Mouse (Mus musculus) liver, adult 2 months (tissue): ENCODE data around the gene Ehd2. TPM values are rescaled to one million over a fixed set of nuclear protein-coding genes. Genes with fewer than 3 reads are reported as not detected.
"Not testable (repeated sequence)": the region's sequence is repeated elsewhere in the genome, so short reads cannot be mapped to it uniquely, and the experiment has no call there.

ENCODE experiments used
- DNase-seq: peaks from one replicate; pipeline ENCODE4 v3.0.0-alpha.2; 2011; ENCODE audit warnings: low read depth, low spot score; ENCODE audit errors: extremely low read depth
- H3K27ac ChIP-seq: fragments of 200-500 bp; replicated peaks from 2 replicates; pipeline ENCODE4 v1.5.1; 2012; ENCODE audit warnings: low read depth, mild to moderate bottlenecking, control low read depth, inconsistent platforms, low read length; ENCODE audit not compliant: insufficient read depth
- H3K27me3 ChIP-seq: fragments of 200-500 bp; 2 replicates; pipeline ENCODE4 v1.6.1; 2012; ENCODE audit warnings: mild to moderate bottlenecking, moderate library complexity, low read length, inconsistent platforms; ENCODE audit not compliant: control insufficient read depth, insufficient read depth
- H3K36me3 ChIP-seq: fragments of 200-500 bp; 2 replicates; pipeline ENCODE4 v1.6.1; 2012; ENCODE audit warnings: low read length, inconsistent platforms; ENCODE audit not compliant: control insufficient read depth, insufficient read depth
- H3K4me1 ChIP-seq: fragments of 200-500 bp; 2 replicates; pipeline ENCODE4 v1.6.1; 2011; ENCODE audit warnings: low read length; ENCODE audit not compliant: control insufficient read depth, insufficient read depth
- H3K4me3 ChIP-seq: fragments of 200-500 bp; 2 replicates; pipeline ENCODE4 v1.5.1; 2011; ENCODE audit warnings: low read depth, mild to moderate bottlenecking, control low read depth, low read length, moderate library complexity; ENCODE audit not compliant: insufficient read depth
- H3K79me2 ChIP-seq: fragments of 200-500 bp; 2 replicates; pipeline ENCODE4 v1.6.1; 2012; ENCODE audit warnings: inconsistent platforms, mild to moderate bottlenecking, low read length, moderate library complexity; ENCODE audit not compliant: control insufficient read depth, insufficient read depth
- H3K9ac ChIP-seq: fragments of 200-500 bp; 2 replicates; pipeline ENCODE4 v1.6.1; 2012; ENCODE audit warnings: low read depth, mild to moderate bottlenecking, control low read depth, inconsistent platforms, low read length
- CTCF ChIP-seq: fragments of 200-500 bp; IDR thresholded peaks from 2 replicates; pipeline ENCODE4 v1.5.1; 2011; ENCODE audit warnings: low read depth, low read length, control low read depth
- POLR2A ChIP-seq: fragments of 200-500 bp; IDR thresholded peaks from 2 replicates; pipeline ENCODE4 v1.6.1; 2011; ENCODE audit warnings: low read length, control low read depth; ENCODE audit not compliant: insufficient read depth; ENCODE audit errors: extremely low read depth
- whole genome bisulfite sequencing: fragments of 180-500 bp; shearing (Covaris S2); methylation state at CpG from one replicate; pipeline ENCODE4 v1.1.7; 2018; 5-methylcytosine and 5-hydroxymethylcytosine counted together
- polyA plus RNA-seq: library from polyadenylated mRNA; depleted of rRNA; stranded (reverse); fragments of >200 nt; gene quantifications from 2 replicates; pipeline ENCODE4 v1.2.3, GENCODE M21; 2012
- total RNA-seq: library from RNA; depleted of rRNA; stranded (reverse); fragments of >200 nt; gene quantifications from 2 replicates; pipeline ENCODE4 v1.2.3, GENCODE M21; 2014

The Ehd2 gene
- total and polyA plus RNA-seq, 2 experiments: 1.0 to 1.7 TPM

DNA sequence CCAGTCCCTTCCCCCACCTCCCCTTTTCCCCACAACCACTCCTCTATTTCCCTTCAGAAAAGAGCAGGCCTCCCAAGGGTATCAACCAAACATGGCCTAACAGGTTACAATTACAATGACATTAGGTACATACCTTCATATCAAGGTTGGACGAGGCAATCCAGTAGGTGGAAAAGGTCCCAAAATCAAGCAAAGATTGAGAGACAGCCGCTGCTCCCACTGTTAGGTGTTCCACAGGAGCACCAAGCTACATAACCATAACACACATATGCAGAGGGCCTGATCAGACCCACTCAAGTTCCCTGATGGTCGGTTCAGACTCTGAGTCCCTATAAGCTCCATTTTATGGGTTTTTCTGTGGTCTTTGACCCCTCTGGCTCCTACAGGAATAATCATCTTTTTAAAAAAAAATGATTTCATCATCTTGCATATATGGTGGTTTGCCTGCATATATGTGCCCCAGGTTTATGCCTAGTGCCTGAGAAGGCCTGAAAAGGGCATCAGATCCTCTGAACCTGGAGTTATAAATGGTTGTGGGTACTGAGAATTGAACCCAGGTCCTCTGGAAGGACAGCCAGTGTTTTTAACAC lies 51.1 kb downstream of the Ehd2 start:
- Histone ChIP-seq H3K36me3 (no peaks in the 10 kb centered on the region), H3K79me2 (no peaks in the 10 kb centered on the region), H3K4me1 (peaks cover 7% of the 10 kb centered on the region), H3K27ac (no peak overlapping the region), H3K27me3 (no peaks in the 10 kb centered on the region), H3K9ac (no peak overlapping the region), H3K4me3 (no peak overlapping the region)
- TF ChIP-seq CTCF (no peak), POLR2A (no peak)
- 89% methylated on average over 3 of the region's 3 CpGs for WGBS
- no peak for DNase-seq

DNA sequence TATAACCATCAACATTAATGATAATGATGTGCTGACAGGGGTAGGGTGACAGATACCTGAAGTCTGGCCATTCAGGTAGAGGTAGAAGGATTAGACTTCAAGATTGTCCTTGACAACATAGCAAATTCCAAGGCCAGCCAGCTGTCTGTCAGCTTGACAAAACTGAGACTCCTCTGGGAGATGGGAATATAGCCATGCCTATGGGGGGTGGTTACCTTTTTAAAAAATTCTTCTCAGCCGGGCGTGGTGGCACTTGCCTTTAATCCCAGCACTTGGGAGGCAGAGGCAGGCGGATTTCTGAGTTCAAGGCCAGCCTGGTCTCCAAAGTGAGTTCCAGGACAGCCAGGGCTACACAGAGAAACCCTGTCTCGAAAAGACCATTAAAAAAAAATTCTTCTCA lies 51.7 kb downstream of the Ehd2 start:
- not testable (repeated sequence) for H3K9ac ChIP-seq, H3K27ac ChIP-seq, H3K4me3 ChIP-seq, H3K4me1 ChIP-seq, DNase-seq, H3K79me2 ChIP-seq, H3K36me3 ChIP-seq, H3K27me3 ChIP-seq
- WGBS: 90% methylated on average over 4 of the region's 4 CpGs

DNA sequence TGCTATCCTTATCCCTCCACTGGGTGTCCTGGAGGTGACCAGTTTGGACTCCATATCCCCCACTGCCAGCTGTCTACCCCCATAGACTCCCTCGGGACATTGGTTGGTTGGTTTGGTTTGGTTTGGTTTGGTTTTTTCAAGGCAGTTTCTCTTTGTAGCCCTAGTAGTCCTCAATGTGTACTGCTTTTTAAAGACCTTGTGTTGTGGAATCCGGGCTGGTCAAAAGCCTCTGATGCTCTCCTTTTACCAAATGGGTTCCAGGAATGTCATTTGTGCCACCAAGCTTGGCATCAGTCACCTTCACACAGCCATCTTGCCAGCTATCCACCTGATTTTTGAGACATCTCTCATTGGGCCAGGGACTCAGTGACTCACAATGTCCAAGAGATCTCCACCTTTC lies 52.6 kb downstream of the Ehd2 start:
- 96% methylated on average over 2 of the region's 2 CpGs for WGBS
- Histone ChIP-seq H3K27ac (no peak overlapping the region), H3K4me1 (no peaks in the 10 kb centered on the region; the same call in 1 of the 2 replicates), H3K9ac (no peak overlapping the region), H3K79me2 (no peaks in the 10 kb centered on the region), H3K36me3 (no peaks in the 10 kb centered on the region), H3K27me3 (no peaks in the 10 kb centered on the region), H3K4me3 (no peak overlapping the region)
- TF ChIP-seq CTCF: no peak
- no peak for TF ChIP-seq POLR2A
- DNase-seq: no peak

DNA sequence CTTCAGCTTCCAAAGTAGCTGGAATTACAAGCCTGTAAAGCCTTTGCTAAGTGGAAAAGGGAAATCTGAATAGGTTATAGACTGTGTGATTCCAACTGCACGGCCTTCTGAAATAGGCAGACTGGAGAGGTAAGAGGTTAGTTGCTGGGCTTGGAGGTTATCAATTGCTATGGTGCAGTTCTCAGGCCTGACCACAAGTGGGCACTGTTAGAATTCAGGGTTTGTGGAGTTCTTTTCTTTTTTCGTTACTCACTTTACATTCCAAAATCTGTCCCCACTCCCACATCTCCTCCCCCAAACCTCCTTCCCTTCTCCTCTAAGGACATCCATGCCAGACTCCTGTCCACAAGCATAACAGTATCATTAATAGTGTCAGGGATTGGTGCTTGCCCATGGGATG lies 53.1 kb downstream of the Ehd2 start:
- Histone ChIP-seq H3K27ac (no peak overlapping the region), H3K79me2 (no peaks in the 10 kb centered on the region), H3K36me3 (no peaks in the 10 kb centered on the region), H3K4me3 (no peak overlapping the region), H3K27me3 (no peaks in the 10 kb centered on the region), H3K9ac (no peak overlapping the region), H3K4me1 (no peaks in the 10 kb centered on the region; the same call in 1 of the 2 replicates)
- DNase-seq: peak; percentile 31
- TF ChIP-seq POLR2A (no peak), CTCF (peak; percentile 44; the same call in 1 of the 2 replicates)
- WGBS: 40% methylated on average over 2 of the region's 2 CpGs

DNA sequence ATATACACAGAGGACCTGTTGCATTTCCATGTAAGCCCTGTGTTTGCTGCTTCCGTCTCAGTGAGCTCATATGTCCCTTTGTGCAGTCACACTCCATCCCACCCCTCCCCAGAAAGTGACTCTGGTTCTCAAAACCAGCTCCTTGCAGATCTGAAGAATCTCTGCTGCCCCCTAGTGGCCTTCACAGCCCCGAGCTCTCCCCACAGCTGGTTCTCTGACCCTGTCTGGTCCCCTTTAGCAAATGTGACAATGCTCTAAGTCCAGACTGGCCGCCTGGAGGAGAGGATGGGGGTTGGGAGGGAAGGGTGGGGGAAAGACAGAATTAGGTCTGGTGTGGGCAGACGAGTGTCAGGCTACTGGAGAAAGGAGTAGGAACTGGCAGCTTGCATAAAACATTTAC lies 55.2 kb downstream of the Ehd2 start:
- TF ChIP-seq POLR2A: no peak
- TF ChIP-seq CTCF: peak; percentile 84
- 3% methylated on average over 4 of the region's 4 CpGs for WGBS
- Histone ChIP-seq H3K4me3 (no peak overlapping the region), H3K79me2 (no peaks in the 10 kb centered on the region), H3K9ac (no peak overlapping the region), H3K4me1 (no peaks in the 10 kb centered on the region; the same call in 1 of the 2 replicates), H3K36me3 (no peaks in the 10 kb centered on the region), H3K27me3 (no peaks in the 10 kb centered on the region), H3K27ac (no peak overlapping the region)
- DNase-seq: peak; percentile 48

DNA sequence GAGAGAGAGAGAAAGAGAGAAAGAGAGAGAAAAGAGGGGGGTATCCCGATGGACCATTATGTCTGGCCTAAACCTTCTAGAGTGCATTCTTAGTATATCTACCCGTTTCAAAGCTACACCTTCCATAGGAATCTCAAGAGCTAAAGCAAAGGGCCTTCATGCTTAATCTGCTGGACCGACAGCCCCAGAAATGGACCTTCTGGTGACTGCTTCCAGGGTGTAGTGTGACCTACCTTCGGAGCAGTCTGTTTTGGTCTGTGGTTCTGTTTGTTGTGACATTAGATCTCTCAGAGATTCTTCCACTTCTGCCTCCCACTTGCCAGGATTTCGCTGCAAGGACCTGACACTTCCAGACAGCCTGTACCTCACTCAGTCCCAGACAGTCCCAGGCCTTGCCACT lies 56.8 kb downstream of the Ehd2 start:
- no peak overlapping the region for H3K9ac ChIP-seq
- H3K4me3 ChIP-seq: no peak overlapping the region
- no peaks in the 10 kb centered on the region for H3K79me2 ChIP-seq
- WGBS: 86% methylated on average over 5 of the region's 5 CpGs
- no peak for DNase-seq
- TF ChIP-seq CTCF: no peak
- TF ChIP-seq POLR2A: no peak
- H3K4me1 ChIP-seq: no peaks in the 10 kb centered on the region
- H3K27ac ChIP-seq: no peak overlapping the region
- H3K36me3 ChIP-seq: no peaks in the 10 kb centered on the region
- H3K27me3 ChIP-seq: no peaks in the 10 kb centered on the region
